18 mouse cellular contexts compared by ENCODE assay signal in genomic region chr7:126967361-126967760, GRCm38 (mm10). TPM values are rescaled to one million over a fixed set of nuclear protein-coding genes. Genes with fewer than 3 reads are reported as not detected.
DNase-seq lines count a peak whose midpoint lies in the region; ATAC-seq lines count a peak whose summit lies in the region.
"Had no signal": no experiment of that assay in that cellular context is flagged by ENCODE, and none has a peak within 500 bp of the region (broad histone marks: within the 10 kb centered on the region; RNA-seq: fewer than 3 reads in every experiment).

No protein-coding gene starts in this region.

- H3K27me3 ChIP-seq in hindbrain, embryonic 10.5 days (ENCODE audit: insufficient read depth, poor library complexity, severe bottlenecking): peaks cover 23% of the 10 kb centered on the region
- peaks cover 16% of the 10 kb centered on the region for H3K27me3 ChIP-seq in hindbrain, embryonic 12.5 days
- peaks cover 22% of the 10 kb centered on the region for H3K27me3 ChIP-seq in limb, embryonic 13.5 days
- H3K27me3 ChIP-seq: forebrain, embryonic 15.5 days had no signal

- H3K9ac ChIP-seq in hindbrain, embryonic 12.5 days: no peak overlapping the region
- H3K9ac ChIP-seq in limb, embryonic 13.5 days: 0 out of 2 replicates have a peak overlapping the region, but pooled peaks have one; percentile 19
- H3K9ac ChIP-seq: forebrain, embryonic 15.5 days; heart, embryonic 13.5 days; hindbrain, embryonic 15.5 days had no signal

- intact Hi-C loops in heart, postnatal 25 days (cut with DNase I): no loop called here

- peaks cover 31% of the 10 kb centered on the region for H3K36me3 ChIP-seq in hindbrain, embryonic 10.5 days
- H3K36me3 ChIP-seq in hindbrain, embryonic 12.5 days: peaks cover 50% of the 10 kb centered on the region
- no peaks in the 10 kb centered on the region for H3K36me3 ChIP-seq in limb, embryonic 13.5 days
- H3K36me3 ChIP-seq: heart, embryonic 13.5 days had no signal

- no peak overlapping the region for H3K4me3 ChIP-seq in hindbrain, embryonic 10.5 days
- no peak overlapping the region for H3K4me3 ChIP-seq in hindbrain, embryonic 12.5 days
- no peak overlapping the region for H3K4me3 ChIP-seq in limb, embryonic 13.5 days
- H3K4me3 ChIP-seq: forebrain, embryonic 15.5 days; heart, embryonic 13.5 days; hindbrain, embryonic 15.5 days had no signal

- WGBS in hindbrain, embryonic 10.5 days: 66% methylated on average over 6 of the region's 6 CpGs
- WGBS in hindbrain, embryonic 12.5 days: 63% methylated on average over 6 of the region's 6 CpGs
- 59% methylated on average over 5 of the region's 6 CpGs for WGBS in limb, embryonic 13.5 days

- DNase-seq in hindbrain, embryonic 10.5 days (ENCODE audit: low spot score): no peak
- peak; percentile 54 for DNase-seq in ovary, adult 18-20 months (ENCODE audit: low spot score)
- no peak for DNase-seq in ovary, postnatal 36 days (ENCODE audit: low spot score)
- peak; percentile 60 for DNase-seq in adrenal gland, postnatal 14 days
- no peak for DNase-seq in heart, postnatal 25 days (ENCODE audit: low spot score)
- DNase-seq: cerebellum, adult 2 months; cerebellum, postnatal 10 days; gastrocnemius, postnatal 36 days; heart, adult 11 months had no signal

- H3K4me1 ChIP-seq in hindbrain, embryonic 10.5 days (replicated peaks): peaks cover 11% of the 10 kb centered on the region; the same call in 1 of the 2 replicates
- no peaks in the 10 kb centered on the region for H3K4me1 ChIP-seq in hindbrain, embryonic 12.5 days
- peaks cover 7% of the 10 kb centered on the region; the same call in 1 of the 2 replicates for H3K4me1 ChIP-seq in limb, embryonic 13.5 days
- H3K4me1 ChIP-seq: forebrain, embryonic 15.5 days; hindbrain, embryonic 15.5 days had no signal

- no peak overlapping the region for H3K4me2 ChIP-seq in hindbrain, embryonic 12.5 days (replicated peaks)
- H3K4me2 ChIP-seq in limb, embryonic 13.5 days (replicated peaks): no peak overlapping the region
- H3K4me2 ChIP-seq: forebrain, embryonic 15.5 days; heart, embryonic 13.5 days; hindbrain, embryonic 15.5 days had no signal

- no peak for ATAC-seq in hindbrain, embryonic 12.5 days (ENCODE audit: low FRiP score)
- ATAC-seq in limb, embryonic 13.5 days (ENCODE audit: low FRiP score, low read depth): no peak
- ATAC-seq: forebrain, embryonic 15.5 days; intestine, postnatal 0 days had no signal

- H3K27ac ChIP-seq in hindbrain, embryonic 10.5 days: 0 out of 2 replicates have a peak overlapping the region, but pooled peaks have one; percentile 35
- no peak overlapping the region for H3K27ac ChIP-seq in hindbrain, embryonic 12.5 days
- H3K27ac ChIP-seq in limb, embryonic 13.5 days: no peak overlapping the region
- H3K27ac ChIP-seq: forebrain, embryonic 15.5 days; heart, embryonic 13.5 days; hindbrain, embryonic 15.5 days had no signal

- H3K9me3 ChIP-seq in hindbrain, embryonic 10.5 days: no peaks in the 10 kb centered on the region
- H3K9me3 ChIP-seq in hindbrain, embryonic 12.5 days (replicated peaks): no peaks in the 10 kb centered on the region
- H3K9me3 ChIP-seq in limb, embryonic 13.5 days: no peaks in the 10 kb centered on the region
- H3K9me3 ChIP-seq: forebrain, embryonic 15.5 days; heart, embryonic 13.5 days; hindbrain, embryonic 15.5 days had no signal

RNA-seq across cellular contexts. Expression of gene Cdipt, which starts 8.4 kb away (rescaled TPM):
- polyA plus RNA-seq in hindbrain, embryonic 10.5 days (2016; fragmentation: Nextera tagmentation; extraction: Ambion mirVana): 92.5 and 103 TPM in 2 replicates
- 87.8 and 93.5 TPM in 2 replicates for polyA plus RNA-seq in hindbrain, embryonic 12.5 days (2016; fragmentation: Nextera tagmentation; extraction: Ambion mirVana)
- 78.2 and 83.0 TPM in 2 replicates for total RNA-seq in adrenal gland, postnatal 14 days (2021)
- 97.1 and 105 TPM in 2 replicates for polyA plus RNA-seq in limb, embryonic 13.5 days (2015; fragmentation: Nextera tagmentation; extraction: Ambion mirVana)
- total RNA-seq in heart, postnatal 25 days (2021): 10 to 100 TPM; 52.0 to 56.6 TPM

RNA-seq across cellular contexts. Expression of gene Cdiptos, which starts 8.5 kb away (rescaled TPM):
- 0.63 and 1.0 TPM in 2 replicates for polyA plus RNA-seq in hindbrain, embryonic 10.5 days (2016; fragmentation: Nextera tagmentation; extraction: Ambion mirVana)
- 0.92 and 1.4 TPM in 2 replicates for polyA plus RNA-seq in hindbrain, embryonic 12.5 days (2016; fragmentation: Nextera tagmentation; extraction: Ambion mirVana)
- total RNA-seq in adrenal gland, postnatal 14 days (2021): 1.6 TPM in 2 replicates
- polyA plus RNA-seq in limb, embryonic 13.5 days (2015; fragmentation: Nextera tagmentation; extraction: Ambion mirVana): 0.65 and 1.9 TPM in 2 replicates
- total RNA-seq in heart, postnatal 25 days (2021): under 1 TPM in 1 of 2 experiments, not detected in 1; 0.25 TPM

RNA-seq across cellular contexts. Expression of gene Sez6l2, which starts 17.0 kb away (rescaled TPM):
- polyA plus RNA-seq in hindbrain, embryonic 10.5 days (2016; fragmentation: Nextera tagmentation; extraction: Ambion mirVana): 2.3 and 7.6 TPM in 2 replicates
- polyA plus RNA-seq in hindbrain, embryonic 12.5 days (2016; fragmentation: Nextera tagmentation; extraction: Ambion mirVana): 13.3 and 18.2 TPM in 2 replicates
- 54.2 and 62.2 TPM in 2 replicates for total RNA-seq in adrenal gland, postnatal 14 days (2021)
- polyA plus RNA-seq in limb, embryonic 13.5 days (2015; fragmentation: Nextera tagmentation; extraction: Ambion mirVana): 0.33 and 0.66 TPM in 2 replicates
- 10 to 100 TPM in 1 of 2 experiments, 1 to 10 TPM in 1; 8.3 to 11.4 TPM for total RNA-seq in heart, postnatal 25 days (2021)

RNA-seq across cellular contexts. Expression of gene Asphd1, which starts 18.0 kb away (rescaled TPM):
- polyA plus RNA-seq in hindbrain, embryonic 10.5 days (2016; fragmentation: Nextera tagmentation; extraction: Ambion mirVana): 0.41 and 1.2 TPM in 2 replicates
- 3.4 and 4.1 TPM in 2 replicates for polyA plus RNA-seq in hindbrain, embryonic 12.5 days (2016; fragmentation: Nextera tagmentation; extraction: Ambion mirVana)
- 1.7 and 2.2 TPM in 2 replicates for total RNA-seq in adrenal gland, postnatal 14 days (2021)
- polyA plus RNA-seq in limb, embryonic 13.5 days (2015; fragmentation: Nextera tagmentation; extraction: Ambion mirVana): 0.20 TPM in 1 of 2 replicates, not detected in the other
- total RNA-seq in heart, postnatal 25 days (2021): not detected
- total RNA-seq: gastrocnemius, adult 8-10 months; gastrocnemius, postnatal 36 days; hematopoietic stem cell, adult 5-6 weeks had no signal
- polyA plus RNA-seq: heart, postnatal 0 days had no signal

RNA-seq across cellular contexts. Expression of gene Kctd13, which starts 38.7 kb away (rescaled TPM):
- polyA plus RNA-seq in hindbrain, embryonic 10.5 days (2016; fragmentation: Nextera tagmentation; extraction: Ambion mirVana): 23.9 and 35.5 TPM in 2 replicates
- polyA plus RNA-seq in hindbrain, embryonic 12.5 days (2016; fragmentation: Nextera tagmentation; extraction: Ambion mirVana): 58.1 and 59.3 TPM in 2 replicates
- total RNA-seq in adrenal gland, postnatal 14 days (2021): 20.2 and 24.7 TPM in 2 replicates
- polyA plus RNA-seq in limb, embryonic 13.5 days (2015; fragmentation: Nextera tagmentation; extraction: Ambion mirVana): 16.9 and 17.2 TPM in 2 replicates
- 1 to 10 TPM; 5.3 to 6.8 TPM for total RNA-seq in heart, postnatal 25 days (2021)

Comparison
In these comparisons a context has a peak if more than half of its experiments do, and no peak if none do; other contexts are left out.
1. DNase-seq: peak in ovary, adult 18-20 months (single experiment) and adrenal gland, postnatal 14 days (single experiment); none in hindbrain, embryonic 10.5 days (single experiment), ovary, postnatal 36 days (single experiment) and heart, postnatal 25 days (single experiment).